Mouse (Mus musculus) kidney, adult 11 months (tissue): ENCODE measurements around the gene 4930539E08Rik.
A peak's percentile ranks its signal among the peaks of the same experiment; 100 is the strongest.

Source experiments
- DNase-seq: peaks from one replicate; pipeline ENCODE4 v3.0.0; 2022

The 4930539E08Rik gene

GRCm38 (mm10) chr17:28929369-28929768, 14.2 kb upstream of the 4930539E08Rik start:
- no peak for DNase-seq

GRCm38 (mm10) chr17:28928004-28928403, 12.9 kb upstream of the 4930539E08Rik start:
- DNase-seq: no peak

- peak; percentile 33 for DNase-seq
Observed at GRCm38 (mm10) chr17:28926866-28927635, 11.9 kb upstream of the 4930539E08Rik start.

- peak; percentile 70 for DNase-seq
Observed at GRCm38 (mm10) chr17:28926380-28926779, 11.3 kb upstream of the 4930539E08Rik start.

- DNase-seq: no peak
Observed at GRCm38 (mm10) chr17:28924957-28925595, 10.0 kb upstream of the 4930539E08Rik start.

- no peak for DNase-seq
Observed at GRCm38 (mm10) chr17:28922096-28922495, 7.0 kb upstream of the 4930539E08Rik start.

GRCm38 (mm10) chr17:28921086-28921485, 6.0 kb upstream of the 4930539E08Rik start:
- DNase-seq: no peak

- no peak for DNase-seq
Observed at GRCm38 (mm10) chr17:28916520-28916919, 1.4 kb upstream of the 4930539E08Rik start.

GRCm38 (mm10) chr17:28913940-28914339, 1.2 kb downstream of the 4930539E08Rik start:
- no peak for DNase-seq

GRCm38 (mm10) chr17:28913200-28913599, 1.9 kb downstream of the 4930539E08Rik start:
- DNase-seq: peak; percentile 75

- DNase-seq: peak; percentile 45
Observed at GRCm38 (mm10) chr17:28910139-28910538, 5.0 kb downstream of the 4930539E08Rik start.

GRCm38 (mm10) chr17:28909252-28909941, 5.7 kb downstream of the 4930539E08Rik start:
- peak; percentile 42 for DNase-seq

- DNase-seq: no peak
Observed at GRCm38 (mm10) chr17:28907959-28908358, 7.2 kb downstream of the 4930539E08Rik start.

- DNase-seq: no peak
Observed at GRCm38 (mm10) chr17:28905377-28905916, 9.7 kb downstream of the 4930539E08Rik start.

GRCm38 (mm10) chr17:28904546-28905376, 10.4 kb downstream of the 4930539E08Rik start:
- peak; percentile 28 for DNase-seq

- DNase-seq: no peak
Observed at GRCm38 (mm10) chr17:28901559-28901958, 13.6 kb downstream of the 4930539E08Rik start.

- DNase-seq: no peak
Observed at GRCm38 (mm10) chr17:28899427-28899826, 15.7 kb downstream of the 4930539E08Rik start.

- no peak for DNase-seq
Observed at GRCm38 (mm10) chr17:28898249-28898648, 16.9 kb downstream of the 4930539E08Rik start.

- DNase-seq: no peak
Observed at GRCm38 (mm10) chr17:28897817-28898216, 17.3 kb downstream of the 4930539E08Rik start.

GRCm38 (mm10) chr17:28896095-28896780, 18.9 kb downstream of the 4930539E08Rik start:
- no peak for DNase-seq

GRCm38 (mm10) chr17:28895217-28895875, 19.8 kb downstream of the 4930539E08Rik start:
- no peak for DNase-seq
